In the genomic region with DNA sequence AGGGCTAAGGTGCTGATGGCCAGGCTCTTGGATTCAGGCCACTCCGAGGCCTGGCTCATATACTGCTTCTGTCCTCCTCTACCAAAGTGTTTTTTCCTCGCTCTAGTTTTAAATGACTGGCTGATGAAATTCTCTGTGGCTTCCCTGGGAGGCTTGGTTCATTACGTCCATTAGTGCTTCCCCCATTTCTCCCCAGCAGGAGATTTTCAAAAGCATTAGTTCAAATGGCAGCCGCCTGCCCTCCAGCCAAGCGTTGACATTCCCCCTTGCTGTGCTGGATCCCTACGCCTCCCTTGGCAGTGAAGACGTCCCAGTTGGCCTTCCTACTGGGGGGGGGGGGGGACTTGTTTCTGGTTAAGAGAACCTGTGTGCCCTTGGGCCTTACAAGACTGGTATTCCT, we compare ENCODE assay signal across 14 mouse cellular contexts.
A peak's percentile ranks its signal among the peaks of the same experiment; 100 is the strongest.
DNase-seq lines count a peak whose midpoint lies in the region; ATAC-seq lines count a peak whose summit lies in the region.
"Had no signal": no experiment of that assay in that cellular context is flagged by ENCODE, and none has a peak within 500 bp of the region (broad histone marks: within the 10 kb centered on the region; RNA-seq: fewer than 3 reads in every experiment).

No protein-coding gene starts in this region.

- H3K9me3 ChIP-seq in kidney, embryonic 15.5 days (replicated peaks) = no peaks in the 10 kb centered on the region
- no peaks in the 10 kb centered on the region for H3K9me3 ChIP-seq in kidney, embryonic 16.5 days (ENCODE audit: low read length)
- H3K9me3 ChIP-seq in embryonic facial prominence, embryonic 10.5 days = no peaks in the 10 kb centered on the region
- H3K9me3 ChIP-seq in hindbrain, embryonic 15.5 days = no peaks in the 10 kb centered on the region
- H3K9me3 ChIP-seq in neural tube, embryonic 15.5 days (replicated peaks) = no peaks in the 10 kb centered on the region
- H3K9me3 ChIP-seq: limb, embryonic 15.5 days had no signal

- H3K27ac ChIP-seq in kidney, embryonic 15.5 days = 0 out of 2 replicates have a peak overlapping the region, but pooled peaks have one; percentile 41
- H3K27ac ChIP-seq in kidney, embryonic 16.5 days (ENCODE audit: low read length) = no peak overlapping the region
- peak overlapping the region; percentile 14; the same call in 1 of the 2 replicates for H3K27ac ChIP-seq in embryonic facial prominence, embryonic 10.5 days (replicated peaks)
- peak overlapping the region; percentile 65 for H3K27ac ChIP-seq in hindbrain, embryonic 15.5 days (replicated peaks)
- peak overlapping the region; percentile 71 for H3K27ac ChIP-seq in neural tube, embryonic 15.5 days (replicated peaks)
- H3K27ac ChIP-seq: kidney, postnatal 0 days; limb, embryonic 15.5 days; macrophage had no signal

- WGBS in kidney, embryonic 15.5 days = 51% methylated on average over 7 of the region's 7 CpGs
- 59% methylated on average over 7 of the region's 7 CpGs for WGBS in kidney, embryonic 16.5 days
- WGBS in embryonic facial prominence, embryonic 10.5 days = 32% methylated on average over 7 of the region's 7 CpGs
- 19% methylated on average over 7 of the region's 7 CpGs for WGBS in hindbrain, embryonic 15.5 days
- WGBS in neural tube, embryonic 15.5 days = 18% methylated on average over 7 of the region's 7 CpGs

- H3K9ac ChIP-seq in kidney, embryonic 15.5 days = no peak overlapping the region
- no peak overlapping the region for H3K9ac ChIP-seq in kidney, embryonic 16.5 days (replicated peaks; ENCODE audit: low read length)
- H3K9ac ChIP-seq in hindbrain, embryonic 15.5 days = no peak overlapping the region
- no peak overlapping the region for H3K9ac ChIP-seq in neural tube, embryonic 15.5 days (replicated peaks)
- H3K9ac ChIP-seq: limb, embryonic 15.5 days had no signal

- no peak overlapping the region for H3K4me2 ChIP-seq in kidney, embryonic 15.5 days
- H3K4me2 ChIP-seq in kidney, embryonic 16.5 days (replicated peaks; ENCODE audit: low read depth, low read length) = no peak overlapping the region
- H3K4me2 ChIP-seq in hindbrain, embryonic 15.5 days = no peak overlapping the region
- H3K4me2 ChIP-seq in neural tube, embryonic 15.5 days = no peak overlapping the region
- H3K4me2 ChIP-seq: limb, embryonic 15.5 days had no signal

- ATAC-seq in kidney, embryonic 15.5 days (replicated peaks; ENCODE audit: low FRiP score) = no peak
- no peak for ATAC-seq in kidney, embryonic 16.5 days (ENCODE audit: low FRiP score, low TSS enrichment)
- ATAC-seq in hindbrain, embryonic 15.5 days (ENCODE audit: low FRiP score, low read depth) = peak; percentile 31; the same call in 1 of the 2 replicates
- ATAC-seq in neural tube, embryonic 15.5 days (ENCODE audit: low FRiP score) = 0 out of 2 replicates have a peak, but pooled peaks have one; percentile 25
- ATAC-seq: inflammation-experienced regulatory T-cells, adult 6 months had no signal

- H3K4me3 ChIP-seq in kidney, embryonic 15.5 days (replicated peaks) = no peak overlapping the region
- no peak overlapping the region for H3K4me3 ChIP-seq in kidney, embryonic 16.5 days (ENCODE audit: low read length)
- H3K4me3 ChIP-seq in embryonic facial prominence, embryonic 10.5 days = no peak overlapping the region
- H3K4me3 ChIP-seq in hindbrain, embryonic 15.5 days = no peak overlapping the region
- H3K4me3 ChIP-seq in neural tube, embryonic 15.5 days (replicated peaks) = no peak overlapping the region
- H3K4me3 ChIP-seq: limb, embryonic 15.5 days had no signal

- H3K36me3 ChIP-seq in kidney, embryonic 15.5 days = no peaks in the 10 kb centered on the region
- H3K36me3 ChIP-seq in kidney, embryonic 16.5 days (ENCODE audit: insufficient read depth, low read length) = no peaks in the 10 kb centered on the region
- H3K36me3 ChIP-seq in embryonic facial prominence, embryonic 10.5 days (replicated peaks) = no peaks in the 10 kb centered on the region
- no peaks in the 10 kb centered on the region for H3K36me3 ChIP-seq in hindbrain, embryonic 15.5 days
- H3K36me3 ChIP-seq in neural tube, embryonic 15.5 days = no peaks in the 10 kb centered on the region
- H3K36me3 ChIP-seq: limb, embryonic 15.5 days had no signal

- no peaks in the 10 kb centered on the region for H3K27me3 ChIP-seq in kidney, embryonic 15.5 days
- H3K27me3 ChIP-seq in kidney, embryonic 16.5 days (ENCODE audit: insufficient read depth, low read length) = no peaks in the 10 kb centered on the region
- no peaks in the 10 kb centered on the region for H3K27me3 ChIP-seq in embryonic facial prominence, embryonic 10.5 days (replicated peaks; ENCODE audit: low read depth, poor library complexity, severe bottlenecking)
- no peaks in the 10 kb centered on the region for H3K27me3 ChIP-seq in hindbrain, embryonic 15.5 days
- H3K27me3 ChIP-seq in neural tube, embryonic 15.5 days (replicated peaks) = no peaks in the 10 kb centered on the region
- H3K27me3 ChIP-seq: limb, embryonic 15.5 days had no signal

- H3K4me1 ChIP-seq in kidney, embryonic 15.5 days = peaks cover 10% of the 10 kb centered on the region
- peaks cover 6% of the 10 kb centered on the region for H3K4me1 ChIP-seq in kidney, embryonic 16.5 days (ENCODE audit: insufficient read depth, low read length)
- H3K4me1 ChIP-seq in embryonic facial prominence, embryonic 10.5 days = peaks cover 27% of the 10 kb centered on the region
- H3K4me1 ChIP-seq in hindbrain, embryonic 15.5 days (replicated peaks) = peaks cover 23% of the 10 kb centered on the region
- H3K4me1 ChIP-seq in neural tube, embryonic 15.5 days = peaks cover 26% of the 10 kb centered on the region

- no peak for DNase-seq in embryonic facial prominence, embryonic 10.5 days (ENCODE audit: low spot score)
- no peak for DNase-seq in gastrocnemius, adult 8-10 months (ENCODE audit: low spot score in 2 of 2)
- no peak for DNase-seq in lung, postnatal 25 days (ENCODE audit: low spot score)
- DNase-seq: adrenal gland, adult 2 months; heart, adult 18-20 months; lung, adult 18-20 months had no signal

Comparison
In these comparisons a context has a peak if more than half of its experiments do, and no peak if none do; other contexts are left out.
1. ATAC-seq: peak in hindbrain, embryonic 15.5 days (single experiment) and neural tube, embryonic 15.5 days (single experiment); none in kidney, embryonic 15.5 days (single experiment) and kidney, embryonic 16.5 days (single experiment).